Mouse (Mus musculus) hindbrain, postnatal 0 days (tissue): ENCODE data around the gene Ebf3. TPM values are rescaled to one million over a fixed set of nuclear protein-coding genes. Genes with fewer than 3 reads are reported as not detected.

ENCODE experiments used
- ATAC-seq: fragments of 200-750 bp; cut with Nextera tagmentation; 2 replicates; pipeline ENCODE4 v1.8.0; 2017; ENCODE audit warnings: mild to moderate bottlenecking, moderate TSS enrichment, moderate library complexity
- DNase-seq: peaks from one replicate; pipeline ENCODE4 v3.0.0-alpha.2; 2015; ENCODE audit warnings: low spot score
- H3K27ac ChIP-seq: fragments of 300-500 bp; sonication (generic); 2 replicates; pipeline ENCODE4 v1.5.1; 2014; ENCODE audit warnings: mild to moderate bottlenecking
- H3K27me3 ChIP-seq: fragments of 300-500 bp; sonication (generic); 2 replicates; pipeline ENCODE4 v1.6.1; 2014; ENCODE audit warnings: low read length, mixed read lengths; ENCODE audit not compliant: insufficient read depth
- H3K36me3 ChIP-seq: fragments of 300-500 bp; sonication (generic); 2 replicates; pipeline ENCODE4 v1.6.1; 2014; ENCODE audit warnings: low read length, mixed read lengths; ENCODE audit not compliant: insufficient read depth
- H3K4me1 ChIP-seq: fragments of 300-500 bp; sonication (generic); 2 replicates; pipeline ENCODE4 v1.6.1; 2014; ENCODE audit warnings: antibody characterized with exemption, low read length, mixed read lengths; ENCODE audit not compliant: insufficient read depth
- H3K4me2 ChIP-seq: fragments of 300-500 bp; sonication (generic); 2 replicates; pipeline ENCODE4 v1.6.1; 2014; ENCODE audit warnings: low read depth, mild to moderate bottlenecking, low read length, moderate library complexity, mixed read lengths
- H3K4me3 ChIP-seq: fragments of 300-500 bp; sonication (generic); 2 replicates; pipeline ENCODE4 v1.5.1; 2014; ENCODE audit warnings: low read length
- H3K9ac ChIP-seq: fragments of 300-500 bp; sonication (generic); replicated peaks from 2 replicates; pipeline ENCODE4 v1.6.1; 2014; ENCODE audit warnings: mild to moderate bottlenecking, low read length, moderate library complexity, mixed read lengths
- H3K9me3 ChIP-seq: fragments of 300-500 bp; sonication (generic); 2 replicates; pipeline ENCODE4 v1.6.1; 2016; ENCODE audit warnings: low read length, mixed read lengths
- CTCF ChIP-seq: IDR thresholded peaks from 2 replicates; pipeline ENCODE4 v1.5.1; 2016; ENCODE audit warnings: antibody characterized with exemption, control low read depth, low read depth
- WGBS: fragments of 180-500 bp; shearing (Covaris S2); extraction: QIAGEN DNeasy Blood & Tissue Kit; methylation state at CpG from one replicate; pipeline ENCODE4 v1.1.7; 2014; 5-methylcytosine and 5-hydroxymethylcytosine counted together
- polyA plus RNA-seq: library from polyadenylated mRNA; unstranded; fragments of >200 nt; fragmentation: Nextera tagmentation; extraction: Ambion mirVana; gene quantifications from 2 replicates; pipeline ENCODE4 v1.2.1, GENCODE M21; 2015
- total RNA-seq: library from RNA; depleted of rRNA; stranded (reverse); fragments of >200 nt; gene quantifications from 2 replicates; pipeline ENCODE4 v1.2.3, GENCODE M21; 2014

Gene Ebf3
- total and polyA plus RNA-seq, 2 experiments from 2014 or later, result 11.5 to 123 TPM

DNA sequence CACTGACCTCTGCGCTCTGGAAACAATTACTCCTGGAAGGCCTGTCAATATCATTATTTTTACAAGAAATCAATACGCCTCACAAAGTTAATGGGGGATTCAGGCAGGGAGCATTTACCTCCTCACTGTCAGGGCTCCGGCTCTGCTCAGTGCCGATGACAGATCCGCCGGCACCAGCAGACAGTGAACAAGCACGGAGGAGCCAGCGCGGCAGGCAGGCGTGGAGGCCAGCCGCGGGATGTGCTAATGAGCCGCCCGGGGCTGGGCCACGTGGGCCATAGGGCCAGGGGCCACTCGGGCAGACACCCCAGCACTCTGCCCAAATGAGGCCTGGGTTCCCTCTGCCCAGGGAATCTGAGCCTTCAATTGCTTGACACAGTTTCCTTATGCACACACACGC is 47.7 kb downstream of the Ebf3 start:
- Histone ChIP-seq H3K9ac (peak overlapping the region; percentile 24; the same call in 1 of the 2 replicates), H3K4me1 (peaks cover 33% of the 10 kb centered on the region), H3K27me3 (no peaks in the 10 kb centered on the region), H3K4me2 (peak overlapping the region; percentile 51), H3K4me3 (peak overlapping the region; percentile 13), H3K9me3 (no peaks in the 10 kb centered on the region), H3K27ac (peak overlapping the region; percentile 32; the same call in 1 of the 2 replicates), H3K36me3 (no peaks in the 10 kb centered on the region)
- ATAC-seq, result 0 out of 2 replicates have a peak, but pooled peaks have one; percentile 39
- 12% methylated on average over 17 of the region's 17 CpGs for WGBS
- TF ChIP-seq CTCF, result no peak
- no peak for DNase-seq

DNA sequence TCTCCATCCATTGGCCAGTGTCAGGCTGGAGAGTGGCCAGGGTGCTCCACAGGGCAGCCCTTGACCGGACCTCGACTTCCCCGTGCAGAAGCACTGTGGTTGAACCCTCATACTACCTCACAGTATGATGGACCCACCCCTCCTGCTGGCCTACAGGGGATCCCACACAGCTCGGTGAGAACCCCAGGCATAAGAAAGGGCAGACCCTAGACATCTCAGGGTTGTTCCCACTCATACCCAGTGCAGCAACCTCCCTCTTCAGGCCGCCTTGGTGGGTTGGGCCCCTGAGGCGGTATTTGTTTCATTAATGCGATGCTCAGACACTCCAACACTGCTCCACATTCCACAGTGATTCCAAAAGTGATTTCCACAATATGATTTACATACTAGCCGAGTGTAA is 51.9 kb downstream of the Ebf3 start:
- ATAC-seq (no peak), DNase-seq (no peak)
- 73% methylated on average over 8 of the region's 8 CpGs for WGBS
- Histone ChIP-seq H3K9me3 (no peaks in the 10 kb centered on the region), H3K36me3 (no peaks in the 10 kb centered on the region), H3K4me2 (no peak overlapping the region), H3K9ac (no peak overlapping the region), H3K4me1 (peaks cover 20% of the 10 kb centered on the region; the same call in 1 of the 2 replicates), H3K27ac (no peak overlapping the region), H3K4me3 (no peak overlapping the region), H3K27me3 (no peaks in the 10 kb centered on the region)
- TF ChIP-seq CTCF, result no peak

DNA sequence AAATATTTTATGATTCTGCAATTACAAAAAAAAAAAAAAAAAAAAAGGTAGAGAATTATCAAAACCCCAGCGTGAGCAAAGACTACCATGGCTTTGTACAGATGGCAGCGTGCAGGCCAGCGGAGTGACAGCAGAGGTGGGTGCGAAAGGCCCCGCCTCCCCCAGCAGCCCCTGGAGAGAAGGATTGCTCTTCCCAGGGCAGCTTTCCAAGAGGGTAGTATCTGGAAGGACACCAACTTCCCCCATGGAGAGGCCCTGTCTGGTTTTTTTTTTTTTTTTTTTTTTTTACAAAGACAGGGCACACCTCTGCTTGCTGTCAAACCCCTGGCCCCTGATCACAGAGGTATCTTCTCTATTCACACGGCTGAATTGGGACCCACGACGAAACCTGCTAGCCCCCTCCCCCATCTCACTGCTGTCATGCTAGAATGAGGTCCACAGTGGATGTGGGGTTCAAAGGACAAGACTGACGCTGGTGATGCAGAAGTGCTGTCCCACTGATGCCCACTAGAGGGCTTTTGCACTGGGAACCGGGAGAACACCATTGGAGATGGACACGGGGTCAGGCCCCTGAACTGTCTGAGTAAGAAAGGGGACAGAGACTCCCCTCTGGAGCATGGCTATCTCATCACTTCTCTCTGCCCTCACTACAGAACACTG is 67.9 kb downstream of the Ebf3 start:
- peak overlapping the region; percentile 32 for H3K27ac ChIP-seq
- H3K27me3 ChIP-seq, result no peaks in the 10 kb centered on the region
- H3K4me3 ChIP-seq, result no peak overlapping the region
- ATAC-seq (peak; percentile 55), DNase-seq (peak; percentile 83)
- no peak overlapping the region for H3K9ac ChIP-seq
- TF ChIP-seq CTCF, result peak; percentile 86
- 24% methylated on average over 11 of the region's 11 CpGs for WGBS
- H3K9me3 ChIP-seq, result no peaks in the 10 kb centered on the region
- no peaks in the 10 kb centered on the region for H3K36me3 ChIP-seq
- peaks cover 13% of the 10 kb centered on the region; the same call in 1 of the 2 replicates for H3K4me1 ChIP-seq
- H3K4me2 ChIP-seq, result no peak overlapping the region

DNA sequence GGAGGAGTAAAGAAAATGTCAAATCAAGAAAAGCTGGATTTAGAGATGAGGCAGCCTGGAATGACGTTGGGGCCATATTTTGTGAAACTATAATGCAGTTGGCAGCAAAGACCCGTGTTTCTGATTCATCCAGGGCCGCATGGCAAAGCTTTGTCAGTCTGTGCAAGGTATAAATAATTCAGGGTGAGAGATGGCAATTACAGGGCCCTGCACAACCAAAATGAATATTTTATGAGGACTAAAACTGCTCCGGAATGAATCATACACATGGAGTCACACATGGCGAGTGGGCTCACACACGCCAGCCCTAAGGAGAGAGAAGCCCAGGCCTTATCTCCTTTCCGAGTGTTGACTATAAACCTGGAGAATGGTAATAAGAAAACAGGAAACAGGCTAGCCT is 69.4 kb downstream of the Ebf3 start:
- no peak for TF ChIP-seq CTCF
- peak overlapping the region; percentile 28 for H3K27ac ChIP-seq
- WGBS, result 62% methylated on average over 7 of the region's 7 CpGs
- H3K4me3 ChIP-seq, result no peak overlapping the region
- H3K4me1 ChIP-seq, result peaks cover 7% of the 10 kb centered on the region; the same call in 1 of the 2 replicates
- H3K9me3 ChIP-seq, result no peaks in the 10 kb centered on the region
- H3K27me3 ChIP-seq, result no peaks in the 10 kb centered on the region
- ATAC-seq (no peak), DNase-seq (no peak)
- no peak overlapping the region for H3K4me2 ChIP-seq
- H3K36me3 ChIP-seq, result no peaks in the 10 kb centered on the region
- no peak overlapping the region for H3K9ac ChIP-seq

DNA sequence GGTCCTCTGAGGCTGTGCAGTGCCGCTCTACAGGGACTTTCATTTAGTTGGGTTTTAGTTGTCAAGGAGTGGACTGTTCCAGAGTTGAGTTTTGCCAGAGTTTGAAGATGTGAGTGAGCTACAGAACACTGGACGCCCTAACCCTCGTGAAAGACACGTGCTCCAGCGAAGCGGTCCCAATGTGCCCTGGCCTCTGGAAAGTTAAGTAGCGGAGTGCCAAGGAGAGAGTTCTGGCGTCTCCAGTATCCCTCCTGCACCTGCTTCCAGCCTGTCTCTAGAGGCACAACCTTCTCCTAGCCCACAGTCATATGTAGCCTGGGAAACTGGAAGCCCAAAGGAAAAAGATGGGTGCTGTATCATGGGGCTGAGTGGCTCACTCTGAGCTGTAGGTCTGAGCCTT is 73.8 kb downstream of the Ebf3 start:
- no peak overlapping the region for H3K4me3 ChIP-seq
- no peak for TF ChIP-seq CTCF
- 0 out of 2 replicates have a peak overlapping the region, but pooled peaks have one; percentile 32 for H3K27ac ChIP-seq
- no peak overlapping the region for H3K4me2 ChIP-seq
- ATAC-seq, result no peak
- no peak for DNase-seq
- peaks cover 11% of the 10 kb centered on the region for H3K4me1 ChIP-seq
- no peaks in the 10 kb centered on the region for H3K36me3 ChIP-seq
- no peak overlapping the region for H3K9ac ChIP-seq
- no peaks in the 10 kb centered on the region for H3K9me3 ChIP-seq
- 81% methylated on average over 8 of the region's 8 CpGs for WGBS
- H3K27me3 ChIP-seq, result no peaks in the 10 kb centered on the region

DNA sequence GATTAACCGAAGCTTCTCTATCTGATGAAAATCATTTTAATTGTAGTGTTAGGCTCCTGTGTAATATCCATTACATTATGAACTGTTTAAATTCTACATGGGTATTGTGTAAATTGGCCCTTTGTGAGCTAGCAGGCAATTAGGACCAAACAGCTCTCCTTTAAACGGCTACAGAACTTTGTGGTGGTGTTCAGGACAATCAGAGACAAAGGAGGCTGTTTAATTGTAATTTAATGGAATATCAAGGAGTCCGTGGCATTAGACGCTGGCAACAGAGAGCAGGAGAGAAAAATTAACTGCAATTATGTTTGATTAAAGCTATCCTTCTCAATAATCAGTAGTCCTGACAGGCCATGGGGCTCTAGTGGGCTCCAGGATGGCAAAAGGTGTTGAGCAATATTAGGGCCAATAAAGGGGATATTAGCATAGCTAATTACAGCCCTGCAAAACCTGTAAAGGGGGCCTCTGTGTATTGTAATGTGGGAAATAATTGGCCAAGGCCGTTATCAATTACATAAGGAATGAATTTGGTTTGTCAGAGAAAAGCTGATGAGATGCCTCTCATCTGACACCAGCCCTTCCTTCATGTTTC is 74.6 kb downstream of the Ebf3 start:
- no peak overlapping the region for H3K9ac ChIP-seq
- WGBS, result 49% methylated on average over 5 of the region's 5 CpGs
- ATAC-seq, result no peak
- peaks cover 4% of the 10 kb centered on the region; the same call in 1 of the 2 replicates for H3K4me1 ChIP-seq
- no peak overlapping the region for H3K4me2 ChIP-seq
- no peak for TF ChIP-seq CTCF
- no peaks in the 10 kb centered on the region for H3K36me3 ChIP-seq
- no peak for DNase-seq
- H3K27ac ChIP-seq, result peak overlapping the region; percentile 7; the same call in 1 of the 2 replicates
- no peaks in the 10 kb centered on the region for H3K27me3 ChIP-seq
- H3K4me3 ChIP-seq, result no peak overlapping the region
- H3K9me3 ChIP-seq, result no peaks in the 10 kb centered on the region

DNA sequence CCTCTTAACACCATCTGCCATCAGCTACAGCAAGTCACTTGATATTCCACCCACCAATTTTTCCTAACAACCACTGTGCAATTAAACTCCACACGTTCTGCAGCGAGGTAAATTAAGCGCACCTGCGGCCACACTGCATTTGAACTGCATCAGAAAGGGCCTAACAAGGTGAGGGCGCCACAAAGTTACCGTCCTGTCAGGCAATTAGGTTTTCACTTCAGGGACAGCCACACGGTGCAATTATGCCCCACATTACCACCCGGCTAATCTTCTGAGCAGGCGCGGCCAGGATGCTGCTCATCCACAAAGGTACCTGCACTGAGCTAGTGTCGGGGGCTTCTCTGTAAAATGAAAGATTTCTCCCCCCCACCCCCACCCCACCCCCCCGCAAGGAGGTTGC is 76.8 kb downstream of the Ebf3 start:
- H3K9ac ChIP-seq, result no peak overlapping the region
- H3K4me1 ChIP-seq, result peaks cover 4% of the 10 kb centered on the region; the same call in 1 of the 2 replicates
- ATAC-seq, result no peak
- H3K9me3 ChIP-seq, result no peaks in the 10 kb centered on the region
- no peak overlapping the region for H3K4me2 ChIP-seq
- H3K27me3 ChIP-seq, result no peaks in the 10 kb centered on the region
- 65% methylated on average over 12 of the region's 12 CpGs for WGBS
- TF ChIP-seq CTCF, result no peak
- H3K4me3 ChIP-seq, result no peak overlapping the region
- H3K27ac ChIP-seq, result no peak overlapping the region
- no peak for DNase-seq
- 0 out of 2 replicates have a peak, but pooled peaks cover 3% of the 10 kb centered on the region for H3K36me3 ChIP-seq
